ENCODE assay signal across 26 mouse cellular contexts in genomic region chr17:16571403-16571802, GRCm38 (mm10).
A peak's percentile ranks its signal among the peaks of the same experiment; 100 is the strongest.
DNase-seq lines count a peak whose midpoint lies in the region; ATAC-seq and TF ChIP-seq lines count a peak whose summit lies in the region.
"Had no signal": no experiment of that assay in that cellular context is flagged by ENCODE, and none has a peak within 500 bp of the region (broad histone marks: within the 10 kb centered on the region; RNA-seq: fewer than 3 reads in every experiment).

No protein-coding gene starts in this region.

- no peaks in the 10 kb centered on the region for H3K27me3 ChIP-seq in forebrain, embryonic 11.5 days (ENCODE audit: control insufficient read depth, insufficient read depth, low read length)
- H3K27me3 ChIP-seq in forebrain, embryonic 16.5 days (replicated peaks; ENCODE audit: control insufficient read depth, insufficient read depth, low read length) = no peaks in the 10 kb centered on the region
- no peaks in the 10 kb centered on the region for H3K27me3 ChIP-seq in midbrain, embryonic 13.5 days
- no peaks in the 10 kb centered on the region for H3K27me3 ChIP-seq in midbrain, embryonic 10.5 days (ENCODE audit: low read depth, poor library complexity, severe bottlenecking)
- H3K27me3 ChIP-seq in limb, embryonic 10.5 days (ENCODE audit: low read depth, poor library complexity, severe bottlenecking) = no peaks in the 10 kb centered on the region
- H3K27me3 ChIP-seq: embryonic facial prominence, embryonic 15.5 days; hindbrain, embryonic 12.5 days; Patski had no signal

- no peaks in the 10 kb centered on the region for H3K4me1 ChIP-seq in forebrain, embryonic 11.5 days (replicated peaks; ENCODE audit: control insufficient read depth, insufficient read depth, low read length)
- H3K4me1 ChIP-seq in forebrain, embryonic 16.5 days (replicated peaks; ENCODE audit: control insufficient read depth, insufficient read depth, low read length) = no peaks in the 10 kb centered on the region
- H3K4me1 ChIP-seq in midbrain, embryonic 13.5 days (replicated peaks) = no peaks in the 10 kb centered on the region
- no peaks in the 10 kb centered on the region for H3K4me1 ChIP-seq in midbrain, embryonic 10.5 days
- no peaks in the 10 kb centered on the region for H3K4me1 ChIP-seq in limb, embryonic 10.5 days
- H3K4me1 ChIP-seq: embryonic facial prominence, embryonic 15.5 days; heart, embryonic 10.5 days; hindbrain, embryonic 12.5 days had no signal

- TF ChIP-seq CTCF in brain, embryonic 14.5 days (IDR thresholded peaks at IDR 0.05; ENCODE audit: borderline replicate concordance, extremely low read depth, insufficient read depth, insufficient read length) = no peak

- no peak overlapping the region for H3K9ac ChIP-seq in forebrain, embryonic 11.5 days (ENCODE audit: low read length)
- no peak overlapping the region for H3K9ac ChIP-seq in forebrain, embryonic 16.5 days (replicated peaks; ENCODE audit: low read depth, low read length)
- no peak overlapping the region for H3K9ac ChIP-seq in midbrain, embryonic 13.5 days (replicated peaks)
- H3K9ac ChIP-seq: embryonic facial prominence, embryonic 15.5 days; hindbrain, embryonic 12.5 days had no signal

- no peak overlapping the region for H3K27ac ChIP-seq in forebrain, embryonic 11.5 days (ENCODE audit: low read depth, low read length)
- no peak overlapping the region for H3K27ac ChIP-seq in forebrain, embryonic 16.5 days (ENCODE audit: low read length)
- no peak overlapping the region for H3K27ac ChIP-seq in midbrain, embryonic 13.5 days
- H3K27ac ChIP-seq in midbrain, embryonic 10.5 days (replicated peaks) = no peak overlapping the region
- no peak overlapping the region for H3K27ac ChIP-seq in limb, embryonic 10.5 days
- H3K27ac ChIP-seq: embryonic facial prominence, embryonic 15.5 days; heart, embryonic 10.5 days; hindbrain, embryonic 12.5 days had no signal

- H3K4me3 ChIP-seq in forebrain, embryonic 11.5 days (ENCODE audit: low read depth, low read length) = no peak overlapping the region
- H3K4me3 ChIP-seq in forebrain, embryonic 16.5 days (replicated peaks; ENCODE audit: low read length) = no peak overlapping the region
- H3K4me3 ChIP-seq in midbrain, embryonic 13.5 days (replicated peaks) = no peak overlapping the region
- H3K4me3 ChIP-seq in midbrain, embryonic 10.5 days = no peak overlapping the region
- no peak overlapping the region for H3K4me3 ChIP-seq in limb, embryonic 10.5 days
- H3K4me3 ChIP-seq: embryonic facial prominence, embryonic 15.5 days; erythroblast, embryonic 14.5 days; heart, embryonic 10.5 days; hindbrain, embryonic 12.5 days had no signal

- H3K36me3 ChIP-seq in forebrain, embryonic 11.5 days (ENCODE audit: control insufficient read depth, insufficient read depth, low read length) = no peaks in the 10 kb centered on the region
- H3K36me3 ChIP-seq in forebrain, embryonic 16.5 days (ENCODE audit: control insufficient read depth, insufficient read depth) = no peaks in the 10 kb centered on the region
- H3K36me3 ChIP-seq in midbrain, embryonic 13.5 days = no peaks in the 10 kb centered on the region
- H3K36me3 ChIP-seq in midbrain, embryonic 10.5 days = no peaks in the 10 kb centered on the region
- H3K36me3 ChIP-seq in limb, embryonic 10.5 days = no peaks in the 10 kb centered on the region
- H3K36me3 ChIP-seq: embryonic facial prominence, embryonic 15.5 days; heart, embryonic 10.5 days; hindbrain, embryonic 12.5 days had no signal

- peak; percentile 49 for DNase-seq in forebrain, embryonic 11.5 days (ENCODE audit: low spot score)
- no peak for DNase-seq in midbrain, embryonic 10.5 days (ENCODE audit: low spot score)
- DNase-seq in brain, embryonic 14.5 days (ENCODE audit: low read depth) = peak; percentile 59
- peak; percentile 20 for DNase-seq in retina, postnatal 1 day
- no peak for DNase-seq in limb, embryonic 10.5 days (ENCODE audit: low spot score)
- DNase-seq: adrenal gland, adult 2 months; adrenal gland, postnatal 25 days; B cell, adult 2 months; cerebellum, adult 2 months; cerebellum, postnatal 10 days; embryo, embryonic 11 days; gastrocnemius, postnatal 10 days; heart, adult 18-20 months; heart, postnatal 10 days; heart, postnatal 4 days had no signal

- H3K9me3 ChIP-seq in forebrain, embryonic 11.5 days (ENCODE audit: control insufficient read depth, low read length) = no peaks in the 10 kb centered on the region
- no peaks in the 10 kb centered on the region for H3K9me3 ChIP-seq in forebrain, embryonic 16.5 days (ENCODE audit: control insufficient read depth, low read length)
- no peaks in the 10 kb centered on the region for H3K9me3 ChIP-seq in midbrain, embryonic 13.5 days
- H3K9me3 ChIP-seq in midbrain, embryonic 10.5 days (replicated peaks) = no peaks in the 10 kb centered on the region
- H3K9me3 ChIP-seq in limb, embryonic 10.5 days (replicated peaks) = no peaks in the 10 kb centered on the region
- H3K9me3 ChIP-seq: embryonic facial prominence, embryonic 15.5 days; heart, embryonic 10.5 days; hindbrain, embryonic 12.5 days had no signal

- 42% methylated on average over 5 of the region's 5 CpGs for WGBS in forebrain, embryonic 11.5 days
- 18% methylated on average over 5 of the region's 5 CpGs for WGBS in forebrain, embryonic 16.5 days
- 58% methylated on average over 5 of the region's 5 CpGs for WGBS in midbrain, embryonic 13.5 days
- WGBS in midbrain, embryonic 10.5 days = 57% methylated on average over 5 of the region's 5 CpGs
- WGBS in limb, embryonic 10.5 days = 55% methylated on average over 5 of the region's 5 CpGs

- no peak for TF ChIP-seq POLR2A in brain, embryonic 14.5 days (IDR thresholded peaks at IDR 0.05; ENCODE audit: borderline replicate concordance, extremely low read depth, insufficient read depth, insufficient read length, poor library complexity, severe bottlenecking)

- no peak overlapping the region for H3K4me2 ChIP-seq in forebrain, embryonic 11.5 days (ENCODE audit: low read depth, low read length, severe bottlenecking)
- no peak overlapping the region for H3K4me2 ChIP-seq in forebrain, embryonic 16.5 days (ENCODE audit: low read length)
- H3K4me2 ChIP-seq in midbrain, embryonic 13.5 days (replicated peaks) = no peak overlapping the region
- H3K4me2 ChIP-seq: embryonic facial prominence, embryonic 15.5 days; hindbrain, embryonic 12.5 days had no signal

- peak; percentile 77 for ATAC-seq in forebrain, embryonic 11.5 days (replicated peaks; ENCODE audit: low FRiP score)
- no peak for ATAC-seq in forebrain, embryonic 16.5 days
- ATAC-seq in midbrain, embryonic 13.5 days = 0 out of 2 replicates have a peak, but pooled peaks have one; percentile 34
- ATAC-seq: activated CD4-positive, CD25-positive, alpha-beta regulatory T cell, adult 4 months; CD4-positive, CD25-positive, alpha-beta regulatory T cell, adult 4 months; hindbrain, embryonic 16.5 days; inflammation-experienced regulatory T-cells, adult 6 months; Patski had no signal

Comparison
In these comparisons a context has a peak if more than half of its experiments do, and no peak if none do; other contexts are left out.
1. DNase-seq: peak in forebrain, embryonic 11.5 days (single experiment), brain, embryonic 14.5 days (single experiment) and retina, postnatal 1 day (single experiment); none in midbrain, embryonic 10.5 days (single experiment) and limb, embryonic 10.5 days (single experiment).